Comparison of ENCODE assay signal across 16 mouse cellular contexts in the genomic region with DNA sequence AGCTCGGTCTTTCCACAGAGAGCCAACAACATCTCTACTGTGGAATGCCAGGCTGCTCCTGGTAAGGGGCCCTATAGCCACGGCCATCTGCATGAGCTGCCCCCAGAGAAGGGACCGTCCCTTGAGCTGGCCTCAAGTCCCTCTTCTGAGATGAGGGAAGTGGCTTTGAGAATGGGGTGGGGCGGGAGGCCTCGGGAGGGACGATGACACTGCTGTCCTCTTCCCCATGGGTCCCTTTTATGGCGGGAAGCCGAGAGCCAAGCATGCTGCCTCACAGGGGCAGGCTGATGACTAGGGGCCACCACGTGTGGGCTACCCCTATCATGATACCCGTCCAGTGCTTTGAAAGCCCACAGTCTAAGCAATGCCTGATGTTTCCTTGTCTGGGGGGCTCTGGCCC. TPM values are rescaled to one million over a fixed set of nuclear protein-coding genes. Genes with fewer than 3 reads are reported as not detected.
DNase-seq lines count a peak whose midpoint lies in the region; ATAC-seq and TF ChIP-seq lines count a peak whose summit lies in the region.
"Had no signal": no experiment of that assay in that cellular context is flagged by ENCODE, and none has a peak within 500 bp of the region (broad histone marks: within the 10 kb centered on the region; RNA-seq: fewer than 3 reads in every experiment).

No protein-coding gene starts in this region.

- no peaks in the 10 kb centered on the region for H3K9me3 ChIP-seq in heart, embryonic 10.5 days
- no peaks in the 10 kb centered on the region for H3K9me3 ChIP-seq in embryonic facial prominence, embryonic 10.5 days
- no peaks in the 10 kb centered on the region for H3K9me3 ChIP-seq in liver, embryonic 14.5 days (ENCODE audit: control insufficient read depth, low read length)
- H3K9me3 ChIP-seq: neural tube, embryonic 13.5 days had no signal

- 54% methylated on average over 10 of the region's 10 CpGs for WGBS in heart, embryonic 10.5 days
- 58% methylated on average over 10 of the region's 10 CpGs for WGBS in embryonic facial prominence, embryonic 10.5 days
- 20% methylated on average over 10 of the region's 10 CpGs for WGBS in liver, embryonic 14.5 days (ENCODE audit: insufficient replicate concordance)

- peak overlapping the region; percentile 22; the same call in 1 of the 2 replicates for H3K4me3 ChIP-seq in heart, embryonic 10.5 days
- H3K4me3 ChIP-seq in layer of hippocampus, adult 2 months: no peak overlapping the region
- H3K4me3 ChIP-seq in embryonic facial prominence, embryonic 10.5 days: peak overlapping the region; percentile 11; the same call in 1 of the 2 replicates
- no peak overlapping the region for H3K4me3 ChIP-seq in liver, embryonic 14.5 days (ENCODE audit: insufficient read depth in 1 of 2, low read depth in 2 of 2, low read length in 2 of 2)
- H3K4me3 ChIP-seq: neural tube, embryonic 13.5 days had no signal

- DNase-seq in heart, embryonic 10.5 days (ENCODE audit: low spot score): no peak
- DNase-seq in heart, postnatal 4 days: no peak
- no peak for DNase-seq in layer of hippocampus, adult 2 months (ENCODE audit: low spot score in 2 of 2)
- DNase-seq in layer of hippocampus, adult 11-12 months (ENCODE audit: low spot score): no peak
- DNase-seq in embryonic facial prominence, embryonic 10.5 days (ENCODE audit: low spot score): no peak
- no peak for DNase-seq in liver, embryonic 14.5 days (ENCODE audit: low read depth in 3 of 3, low spot score in 3 of 3)
- DNase-seq in spleen, postnatal 36 days (ENCODE audit: low spot score in 2 of 2): no peak
- DNase-seq: adrenal gland, postnatal 10 days; gastrocnemius, postnatal 10 days; kidney, postnatal 25 days; right cerebral cortex, adult 18-20 months; thymus, postnatal 14 days had no signal

- H3K9ac ChIP-seq in liver, embryonic 14.5 days (replicated peaks): peak overlapping the region; percentile 9; the same call in 1 of the 2 replicates

- H3K4me1 ChIP-seq in heart, embryonic 10.5 days: peaks cover 81% of the 10 kb centered on the region
- peaks cover 65% of the 10 kb centered on the region for H3K4me1 ChIP-seq in embryonic facial prominence, embryonic 10.5 days
- peaks cover 16 to 24% of the 10 kb centered on the region in 2 experiments for H3K4me1 ChIP-seq in liver, embryonic 14.5 days (replicated peaks; ENCODE audit: control insufficient read depth in 2 of 2, insufficient read depth in 2 of 2, low read length in 1 of 2)

- TF ChIP-seq EP300 in liver, embryonic 14.5 days (IDR thresholded peaks at IDR 0.05; ENCODE audit: low read depth): no peak

- peak overlapping the region; percentile 25 for H3K4me2 ChIP-seq in liver, embryonic 14.5 days (ENCODE audit: low read depth)
- H3K4me2 ChIP-seq: neural tube, embryonic 13.5 days had no signal

- H3K36me3 ChIP-seq in heart, embryonic 10.5 days: peaks cover 19% of the 10 kb centered on the region
- peaks cover 54% of the 10 kb centered on the region for H3K36me3 ChIP-seq in embryonic facial prominence, embryonic 10.5 days (replicated peaks)
- H3K36me3 ChIP-seq in liver, embryonic 14.5 days (replicated peaks; ENCODE audit: control insufficient read depth, insufficient read depth, low read depth): peaks cover 7% of the 10 kb centered on the region; the same call in 1 of the 2 replicates

- no peak for ATAC-seq in liver, embryonic 14.5 days (ENCODE audit: insufficient read depth)
- ATAC-seq: CD4-positive, CD25-positive, alpha-beta regulatory T cell, adult 4 months; inflammation-experienced regulatory T-cells, adult 6 months; Patski had no signal

- 0 out of 2 replicates have a peak overlapping the region, but pooled peaks have one; percentile 25 for H3K27ac ChIP-seq in heart, embryonic 10.5 days
- peak overlapping the region; percentile 56; the same call in 1 of the 2 replicates for H3K27ac ChIP-seq in layer of hippocampus, adult 2 months
- no peak overlapping the region for H3K27ac ChIP-seq in embryonic facial prominence, embryonic 10.5 days (replicated peaks)
- H3K27ac ChIP-seq in liver, embryonic 14.5 days: no peak overlapping the region
- H3K27ac ChIP-seq: neural tube, embryonic 13.5 days had no signal

- H3K27me3 ChIP-seq in heart, embryonic 10.5 days (ENCODE audit: insufficient read depth, poor library complexity, severe bottlenecking): peaks cover 73% of the 10 kb centered on the region
- peaks cover 72% of the 10 kb centered on the region for H3K27me3 ChIP-seq in embryonic facial prominence, embryonic 10.5 days (replicated peaks; ENCODE audit: low read depth, poor library complexity, severe bottlenecking)
- H3K27me3 ChIP-seq in liver, embryonic 14.5 days (ENCODE audit: control insufficient read depth, insufficient read depth, low read length): peaks cover 42% of the 10 kb centered on the region
- H3K27me3 ChIP-seq: Patski had no signal

- no peak for TF ChIP-seq CTCF in layer of hippocampus, adult 2 months (conservative IDR thresholded peaks at IDR 0.05)
- no peak for TF ChIP-seq CTCF in liver, embryonic 14.5 days (IDR thresholded peaks at IDR 0.05; ENCODE audit: low read depth)

RNA-seq across cellular contexts. Expression of gene 2310011J03Rik, which starts 3.3 kb away (rescaled TPM):
- 41.3 and 46.8 TPM in 2 replicates for polyA plus RNA-seq in heart, embryonic 10.5 days (2016; fragmentation: Nextera tagmentation; extraction: Ambion mirVana)
- 10 to 100 TPM; 16.9 TPM for total RNA-seq in heart, postnatal 4 days (2021)
- 10 to 100 TPM; 23.5 to 25.7 TPM for total RNA-seq in layer of hippocampus, adult 2 months (2021)
- polyA plus RNA-seq in embryonic facial prominence, embryonic 10.5 days (2016; fragmentation: Nextera tagmentation; extraction: Ambion mirVana): 53.7 and 56.2 TPM in 2 replicates
- 24.3 and 24.7 TPM in 2 replicates for polyA plus RNA-seq in liver, embryonic 14.5 days (2012; rRNA removed)
- polyA plus RNA-seq in liver, embryonic 14.5 days (2014; fragmentation: Nextera tagmentation; extraction: Ambion mirVana): 29.4 and 29.5 TPM in 2 replicates

RNA-seq across cellular contexts. Expression of gene Pcsk4, which starts 12.3 kb away (rescaled TPM):
- polyA plus RNA-seq in heart, embryonic 10.5 days (2016; fragmentation: Nextera tagmentation; extraction: Ambion mirVana): 1.6 and 4.0 TPM in 2 replicates
- 1 to 10 TPM; 1.3 to 2.0 TPM for total RNA-seq in heart, postnatal 4 days (2021)
- total RNA-seq in layer of hippocampus, adult 2 months (2021): 1 to 10 TPM; 2.8 to 3.2 TPM
- polyA plus RNA-seq in embryonic facial prominence, embryonic 10.5 days (2016; fragmentation: Nextera tagmentation; extraction: Ambion mirVana): 5.0 and 5.5 TPM in 2 replicates
- 6.6 and 7.2 TPM in 2 replicates for polyA plus RNA-seq in liver, embryonic 14.5 days (2012; rRNA removed)
- 3.1 and 3.2 TPM in 2 replicates for polyA plus RNA-seq in liver, embryonic 14.5 days (2014; fragmentation: Nextera tagmentation; extraction: Ambion mirVana)

RNA-seq across cellular contexts. Expression of gene Reep6, which starts 12.7 kb away (rescaled TPM):
- polyA plus RNA-seq in heart, embryonic 10.5 days (2016; fragmentation: Nextera tagmentation; extraction: Ambion mirVana): 7.1 and 18.3 TPM in 2 replicates
- 1 to 10 TPM; 1.6 to 1.8 TPM for total RNA-seq in heart, postnatal 4 days (2021)
- 10 to 100 TPM in 1 of 2 experiments, 1 to 10 TPM in 1; 9.6 to 11.0 TPM for total RNA-seq in layer of hippocampus, adult 2 months (2021)
- polyA plus RNA-seq in embryonic facial prominence, embryonic 10.5 days (2016; fragmentation: Nextera tagmentation; extraction: Ambion mirVana): 6.6 TPM in 2 replicates
- 23.6 and 29.2 TPM in 2 replicates for polyA plus RNA-seq in liver, embryonic 14.5 days (2012; rRNA removed)
- polyA plus RNA-seq in liver, embryonic 14.5 days (2014; fragmentation: Nextera tagmentation; extraction: Ambion mirVana): 55.3 and 59.5 TPM in 2 replicates
- polyA plus RNA-seq: inflammation-experienced regulatory T-cells, adult 6 months had no signal

RNA-seq across cellular contexts. Expression of gene Apc2, which starts 21.2 kb away (rescaled TPM):
- polyA plus RNA-seq in heart, embryonic 10.5 days (2016; fragmentation: Nextera tagmentation; extraction: Ambion mirVana): 0.74 and 0.78 TPM in 2 replicates
- total RNA-seq in heart, postnatal 4 days (2021): 1 to 10 TPM; 6.0 to 6.2 TPM
- total RNA-seq in layer of hippocampus, adult 2 months (2021): 100 to 1,000 TPM in 1 of 2 experiments, 10 to 100 TPM in 1; 98.3 to 110 TPM
- 11.8 and 12.6 TPM in 2 replicates for polyA plus RNA-seq in embryonic facial prominence, embryonic 10.5 days (2016; fragmentation: Nextera tagmentation; extraction: Ambion mirVana)
- 0.04 and 0.16 TPM in 2 replicates for polyA plus RNA-seq in liver, embryonic 14.5 days (2012; rRNA removed)
- 0.04 TPM in 1 of 2 replicates, not detected in the other for polyA plus RNA-seq in liver, embryonic 14.5 days (2014; fragmentation: Nextera tagmentation; extraction: Ambion mirVana)

RNA-seq across cellular contexts. Expression of gene Rps15, which starts 24.8 kb away (rescaled TPM):
- polyA plus RNA-seq in heart, embryonic 10.5 days (2016; fragmentation: Nextera tagmentation; extraction: Ambion mirVana): 774 and 882 TPM in 2 replicates
- 1,000 to 10,000 TPM in 1 of 2 experiments, 100 to 1,000 TPM in 1; 949 to 1,003 TPM for total RNA-seq in heart, postnatal 4 days (2021)
- 100 to 1,000 TPM; 926 to 932 TPM for total RNA-seq in layer of hippocampus, adult 2 months (2021)
- 1,079 and 1,119 TPM in 2 replicates for polyA plus RNA-seq in embryonic facial prominence, embryonic 10.5 days (2016; fragmentation: Nextera tagmentation; extraction: Ambion mirVana)
- 2,043 and 2,097 TPM in 2 replicates for polyA plus RNA-seq in liver, embryonic 14.5 days (2012; rRNA removed)
- polyA plus RNA-seq in liver, embryonic 14.5 days (2014; fragmentation: Nextera tagmentation; extraction: Ambion mirVana): 805 and 809 TPM in 2 replicates

Comparison
In these comparisons a context has a peak if more than half of its experiments do, and no peak if none do; other contexts are left out.
1. H3K27ac ChIP-seq: peak in heart, embryonic 10.5 days (single experiment) and layer of hippocampus, adult 2 months (single experiment); none in embryonic facial prominence, embryonic 10.5 days (single experiment) and liver, embryonic 14.5 days (single experiment).
2. H3K4me3 ChIP-seq: peak in heart, embryonic 10.5 days (single experiment) and embryonic facial prominence, embryonic 10.5 days (single experiment); none in layer of hippocampus, adult 2 months (single experiment) and liver, embryonic 14.5 days (0 of 2).